Comparison of ENCODE assay signal across 14 mouse cellular contexts in genomic region chr19:28203719-28204118, GRCm38 (mm10).
"Had no signal": no experiment of that assay in that cellular context is flagged by ENCODE, and none has a peak within 500 bp of the region (broad histone marks: within the 10 kb centered on the region; RNA-seq: fewer than 3 reads in every experiment).

No protein-coding gene starts in this region.

- H3K4me3 ChIP-seq: kidney, embryonic 15.5 days; liver, embryonic 12.5 days; lung, embryonic 15.5 days; midbrain, embryonic 15.5 days; neural tube, embryonic 13.5 days; stomach, embryonic 15.5 days had no signal

- H3K27ac ChIP-seq: kidney, embryonic 15.5 days; liver, embryonic 12.5 days; lung, embryonic 15.5 days; midbrain, embryonic 15.5 days; neural tube, embryonic 13.5 days; stomach, embryonic 15.5 days had no signal

- H3K36me3 ChIP-seq: kidney, embryonic 15.5 days; liver, embryonic 12.5 days; lung, embryonic 15.5 days; midbrain, embryonic 15.5 days; neural tube, embryonic 13.5 days; stomach, embryonic 15.5 days had no signal

- DNase-seq: kidney, adult 2 months; kidney, postnatal 14 days; layer of hippocampus, adult 9-11 months; layer of hippocampus, postnatal 36 days; left cerebral cortex, postnatal 4 days; right cerebral cortex, postnatal 14 days; thymus, postnatal 36 days had no signal

- H3K4me1 ChIP-seq: kidney, embryonic 15.5 days; liver, embryonic 12.5 days; lung, embryonic 15.5 days; midbrain, embryonic 15.5 days; neural tube, embryonic 13.5 days; stomach, embryonic 15.5 days had no signal

- H3K9ac ChIP-seq: kidney, embryonic 15.5 days; liver, embryonic 12.5 days; lung, embryonic 15.5 days; midbrain, embryonic 15.5 days; neural tube, embryonic 13.5 days; stomach, embryonic 15.5 days had no signal

- H3K4me2 ChIP-seq: kidney, embryonic 15.5 days; liver, embryonic 12.5 days; lung, embryonic 15.5 days; midbrain, embryonic 15.5 days; neural tube, embryonic 13.5 days; stomach, embryonic 15.5 days had no signal

- H3K27me3 ChIP-seq: kidney, embryonic 15.5 days; liver, embryonic 12.5 days; lung, embryonic 15.5 days; midbrain, embryonic 15.5 days; neural tube, embryonic 13.5 days; stomach, embryonic 15.5 days had no signal

- H3K9me3 ChIP-seq: lung, embryonic 15.5 days; midbrain, embryonic 15.5 days; neural tube, embryonic 13.5 days; stomach, embryonic 15.5 days had no signal

- ATAC-seq: intestine, embryonic 16.5 days; liver, embryonic 12.5 days; midbrain, embryonic 15.5 days had no signal
